Mouse (Mus musculus) forebrain, postnatal 0 days (tissue): Measurements from ENCODE around the gene Hist1h2bf. TPM values are rescaled to one million over a fixed set of nuclear protein-coding genes. Genes with fewer than 3 reads are reported as not detected.
A peak's percentile ranks its signal among the peaks of the same experiment; 100 is the strongest.
"Not testable (repeated sequence)": the region's sequence is repeated elsewhere in the genome, so short reads cannot be mapped to it uniquely, and the experiment has no call there.

Source experiments
- ATAC-seq: fragments of 200-750 bp; cut with Nextera tagmentation; 2 replicates; pipeline ENCODE4 v1.8.0; 2017; ENCODE audit warnings: mild to moderate bottlenecking, moderate library complexity
- DNase-seq: peaks from one replicate; pipeline ENCODE4 v3.0.0-alpha.2; 2015
- H3K27ac ChIP-seq: fragments of 300-500 bp; sonication (generic); 2 replicates; pipeline ENCODE4 v1.5.1; 2014; ENCODE audit warnings: low read depth, mild to moderate bottlenecking, antibody characterized with exemption, low read length, moderate library complexity, mixed read lengths
- H3K27me3 ChIP-seq: fragments of 300-500 bp; sonication (generic); 2 replicates; pipeline ENCODE4 v1.6.1; 2014; ENCODE audit warnings: mild to moderate bottlenecking, low read length, mixed read lengths; ENCODE audit not compliant: insufficient read depth
- H3K36me3 ChIP-seq: fragments of 300-500 bp; sonication (generic); 2 replicates; pipeline ENCODE4 v1.6.1; 2014; ENCODE audit warnings: mild to moderate bottlenecking, moderate library complexity; ENCODE audit not compliant: insufficient read depth
- H3K4me1 ChIP-seq: fragments of 300-500 bp; sonication (generic); 2 replicates; pipeline ENCODE4 v1.6.1; 2014; ENCODE audit warnings: antibody characterized with exemption; ENCODE audit not compliant: insufficient read depth
- H3K4me2 ChIP-seq: fragments of 300-500 bp; sonication (generic); 2 replicates; pipeline ENCODE4 v1.6.1; 2014; ENCODE audit warnings: low read depth, mild to moderate bottlenecking, moderate library complexity
- H3K4me3 ChIP-seq: fragments of 300-500 bp; sonication (generic); 2 replicates; pipeline ENCODE4 v1.5.1; 2014; ENCODE audit warnings: low read depth, low read length, mixed read lengths
- H3K9ac ChIP-seq: fragments of 300-500 bp; sonication (generic); 2 replicates; pipeline ENCODE4 v1.6.1; 2014; ENCODE audit warnings: mild to moderate bottlenecking
- H3K9me3 ChIP-seq: fragments of 300-500 bp; sonication (generic); 2 replicates; pipeline ENCODE4 v1.6.1; 2016; ENCODE audit warnings: low read length
- CTCF ChIP-seq: sonication (generic); IDR thresholded peaks from 2 replicates; pipeline ENCODE4 v1.5.1; 2016; ENCODE audit warnings: antibody characterized with exemption, control low read depth, low read depth
- WGBS: fragments of 180-500 bp; shearing (Covaris S2); extraction: QIAGEN DNeasy Blood & Tissue Kit; methylation state at CpG from one replicate; pipeline ENCODE4 v1.1.7; 2014; 5-methylcytosine and 5-hydroxymethylcytosine counted together
- polyA plus RNA-seq: library from polyadenylated mRNA; unstranded; fragments of >200 nt; fragmentation: Nextera tagmentation; extraction: Ambion mirVana; gene quantifications from 2 replicates; pipeline ENCODE4 v1.2.1, GENCODE M21; 2015
- total RNA-seq: library from RNA; depleted of rRNA; stranded (reverse); fragments of >200 nt; gene quantifications from 2 replicates; pipeline ENCODE4 v1.2.3, GENCODE M21; 2014

The Hist1h2bf gene
- total and polyA plus RNA-seq, 2 experiments from 2014 or later, result 289 TPM; not detected in 1

- peak overlapping the region; percentile 72 for H3K4me2 ChIP-seq
- peak overlapping the region; percentile 37 for H3K9ac ChIP-seq
- TF ChIP-seq CTCF, result no peak
- H3K4me1 ChIP-seq, result peaks cover 10% of the 10 kb centered on the region; the same call in 1 of the 2 replicates
- no peaks in the 10 kb centered on the region for H3K27me3 ChIP-seq
- peak overlapping the region; percentile 47 for H3K4me3 ChIP-seq
- ATAC-seq, result no peak
- no peaks in the 10 kb centered on the region for H3K36me3 ChIP-seq
- peak overlapping the region; percentile 94 for H3K27ac ChIP-seq
- 2% methylated on average over 22 of the region's 22 CpGs for WGBS
- no peak for DNase-seq
- H3K9me3 ChIP-seq, result no peaks in the 10 kb centered on the region
Measured at GRCm38 (mm10) chr13:23586099-23586939, 12.3 kb upstream of the Hist1h2bf start.

GRCm38 (mm10) chr13:23585442-23586098 lies 11.6 kb upstream of the Hist1h2bf start:
- ATAC-seq, result peak; percentile 88
- peak overlapping the region; percentile 47 for H3K4me3 ChIP-seq
- not testable (repeated sequence) for H3K27me3 ChIP-seq, H3K9me3 ChIP-seq, H3K36me3 ChIP-seq
- peak overlapping the region; percentile 71 for H3K9ac ChIP-seq
- peaks cover 10% of the 10 kb centered on the region; the same call in 1 of the 2 replicates for H3K4me1 ChIP-seq
- DNase-seq, result peak; percentile 94
- 4% methylated on average over 23 of the region's 36 CpGs for WGBS
- peak overlapping the region; percentile 94 for H3K27ac ChIP-seq
- peak overlapping the region; percentile 72 for H3K4me2 ChIP-seq

DNA sequence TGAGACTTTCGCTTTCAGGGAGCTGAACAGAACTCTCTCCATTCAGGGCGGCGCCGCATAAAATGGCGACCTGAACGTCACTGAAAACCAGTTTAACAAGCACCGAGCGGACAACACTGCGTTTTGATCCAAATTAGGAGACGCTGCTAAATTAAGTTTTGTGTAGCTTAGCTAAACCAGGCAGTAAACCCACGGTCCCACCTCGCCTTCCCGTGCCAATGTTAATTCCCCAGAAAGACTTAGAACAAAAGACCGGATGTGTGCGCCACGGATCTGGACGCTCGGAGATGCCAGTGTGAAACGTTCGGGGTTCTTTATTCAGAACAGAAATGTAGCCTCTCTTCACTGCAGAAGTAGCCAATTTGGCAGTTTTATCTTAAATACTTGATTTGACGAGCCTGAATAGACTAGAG lies 11.0 kb upstream of the Hist1h2bf start:
- no peak for TF ChIP-seq CTCF
- peak overlapping the region; percentile 72 for H3K4me2 ChIP-seq
- H3K9ac ChIP-seq, result peak overlapping the region; percentile 71
- under 1% methylated on average over 21 of the region's 21 CpGs for WGBS
- H3K4me1 ChIP-seq, result peaks cover 10% of the 10 kb centered on the region; the same call in 1 of the 2 replicates
- H3K27me3 ChIP-seq, result no peaks in the 10 kb centered on the region
- ATAC-seq (peak; percentile 14), DNase-seq (peak; percentile 79)
- no peaks in the 10 kb centered on the region for H3K36me3 ChIP-seq
- peak overlapping the region; percentile 47 for H3K4me3 ChIP-seq
- H3K9me3 ChIP-seq, result no peaks in the 10 kb centered on the region
- peak overlapping the region; percentile 94 for H3K27ac ChIP-seq

DNA sequence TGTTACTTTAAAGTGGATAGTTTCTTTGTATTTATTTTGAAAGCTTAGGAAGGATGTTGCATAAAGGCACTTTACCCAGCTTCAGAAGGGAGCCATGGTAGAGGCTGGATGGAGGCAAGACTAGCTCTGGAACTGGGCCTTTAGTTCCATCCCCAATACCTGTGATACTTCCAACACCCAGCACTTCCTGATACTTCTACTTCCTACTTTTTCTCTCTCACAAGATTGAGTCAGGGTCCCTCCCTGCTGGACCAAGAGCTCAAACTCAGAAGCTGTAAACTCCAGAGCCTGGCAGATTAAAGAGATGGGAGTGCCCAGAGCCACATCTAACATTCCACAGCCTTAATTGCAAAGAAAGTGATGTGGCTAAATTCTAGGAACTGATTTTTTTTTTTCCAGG lies 10.3 kb upstream of the Hist1h2bf start:
- DNase-seq, result no peak
- H3K4me3 ChIP-seq, result peak overlapping the region; percentile 47
- H3K4me2 ChIP-seq, result peak overlapping the region; percentile 72
- H3K9me3 ChIP-seq, result no peaks in the 10 kb centered on the region
- H3K27me3 ChIP-seq, result no peaks in the 10 kb centered on the region
- H3K36me3 ChIP-seq, result no peaks in the 10 kb centered on the region
- peak overlapping the region; percentile 94 for H3K27ac ChIP-seq
- peak overlapping the region; percentile 71; the same call in 1 of the 2 replicates for H3K9ac ChIP-seq
- ATAC-seq, result no peak
- no peak for TF ChIP-seq CTCF
- H3K4me1 ChIP-seq, result peaks cover 10% of the 10 kb centered on the region; the same call in 1 of the 2 replicates

GRCm38 (mm10) chr13:23583387-23584068 lies 9.5 kb upstream of the Hist1h2bf start:
- ATAC-seq (no peak), DNase-seq (no peak)
- Histone ChIP-seq H3K9me3 (no peaks in the 10 kb centered on the region), H3K36me3 (no peaks in the 10 kb centered on the region), H3K4me2 (no peak overlapping the region), H3K9ac (no peak overlapping the region), H3K27me3 (no peaks in the 10 kb centered on the region), H3K4me3 (no peak overlapping the region), H3K4me1 (peaks cover 10% of the 10 kb centered on the region; the same call in 1 of the 2 replicates), H3K27ac (no peak overlapping the region)
- no peak for TF ChIP-seq CTCF

GRCm38 (mm10) chr13:23582219-23583056 lies 8.4 kb upstream of the Hist1h2bf start:
- WGBS, result 3% methylated on average over 6 of the region's 6 CpGs
- no peaks in the 10 kb centered on the region for H3K27me3 ChIP-seq
- no peaks in the 10 kb centered on the region for H3K9me3 ChIP-seq
- peak overlapping the region; percentile 54 for H3K4me3 ChIP-seq
- no peak for TF ChIP-seq CTCF
- peak overlapping the region; percentile 60 for H3K9ac ChIP-seq
- peak overlapping the region; percentile 74 for H3K27ac ChIP-seq
- H3K4me2 ChIP-seq, result peak overlapping the region; percentile 82
- no peaks in the 10 kb centered on the region for H3K36me3 ChIP-seq
- ATAC-seq, result no peak
- H3K4me1 ChIP-seq, result peaks cover 10% of the 10 kb centered on the region; the same call in 1 of the 2 replicates
- DNase-seq, result no peak
